Mouse (Mus musculus) hindbrain, postnatal 0 days (tissue): ENCODE results near the gene Ccdc155. TPM values are rescaled to one million over a fixed set of nuclear protein-coding genes. Genes with fewer than 3 reads are reported as not detected.

Source experiments
- ATAC-seq: fragments of 200-750 bp; cut with Nextera tagmentation; 2 replicates; pipeline ENCODE4 v1.8.0; 2017; ENCODE audit warnings: mild to moderate bottlenecking, moderate TSS enrichment, moderate library complexity
- DNase-seq: peaks from one replicate; pipeline ENCODE4 v3.0.0-alpha.2; 2015; ENCODE audit warnings: low spot score
- H3K27ac ChIP-seq: fragments of 300-500 bp; sonication (generic); 2 replicates; pipeline ENCODE4 v1.5.1; 2014; ENCODE audit warnings: mild to moderate bottlenecking
- H3K27me3 ChIP-seq: fragments of 300-500 bp; sonication (generic); 2 replicates; pipeline ENCODE4 v1.6.1; 2014; ENCODE audit warnings: low read length, mixed read lengths; ENCODE audit not compliant: insufficient read depth
- H3K36me3 ChIP-seq: fragments of 300-500 bp; sonication (generic); 2 replicates; pipeline ENCODE4 v1.6.1; 2014; ENCODE audit warnings: low read length, mixed read lengths; ENCODE audit not compliant: insufficient read depth
- H3K4me1 ChIP-seq: fragments of 300-500 bp; sonication (generic); 2 replicates; pipeline ENCODE4 v1.6.1; 2014; ENCODE audit warnings: antibody characterized with exemption, low read length, mixed read lengths; ENCODE audit not compliant: insufficient read depth
- H3K4me2 ChIP-seq: fragments of 300-500 bp; sonication (generic); 2 replicates; pipeline ENCODE4 v1.6.1; 2014; ENCODE audit warnings: low read depth, mild to moderate bottlenecking, low read length, moderate library complexity, mixed read lengths
- H3K4me3 ChIP-seq: fragments of 300-500 bp; sonication (generic); 2 replicates; pipeline ENCODE4 v1.5.1; 2014; ENCODE audit warnings: low read length
- H3K9ac ChIP-seq: fragments of 300-500 bp; sonication (generic); replicated peaks from 2 replicates; pipeline ENCODE4 v1.6.1; 2014; ENCODE audit warnings: mild to moderate bottlenecking, low read length, moderate library complexity, mixed read lengths
- H3K9me3 ChIP-seq: fragments of 300-500 bp; sonication (generic); 2 replicates; pipeline ENCODE4 v1.6.1; 2016; ENCODE audit warnings: low read length, mixed read lengths
- CTCF ChIP-seq: IDR thresholded peaks from 2 replicates; pipeline ENCODE4 v1.5.1; 2016; ENCODE audit warnings: antibody characterized with exemption, control low read depth, low read depth
- WGBS: fragments of 180-500 bp; shearing (Covaris S2); extraction: QIAGEN DNeasy Blood & Tissue Kit; methylation state at CpG from one replicate; pipeline ENCODE4 v1.1.7; 2014; 5-methylcytosine and 5-hydroxymethylcytosine counted together
- polyA plus RNA-seq: library from polyadenylated mRNA; unstranded; fragments of >200 nt; fragmentation: Nextera tagmentation; extraction: Ambion mirVana; gene quantifications from 2 replicates; pipeline ENCODE4 v1.2.1, GENCODE M21; 2015
- total RNA-seq: library from RNA; depleted of rRNA; stranded (reverse); fragments of >200 nt; gene quantifications from 2 replicates; pipeline ENCODE4 v1.2.3, GENCODE M21; 2014

Gene Ccdc155
- total and polyA plus RNA-seq, 2 experiments from 2014 or later: 0.10 to 0.46 TPM

- no peak for ATAC-seq
- TF ChIP-seq CTCF: no peak
- Histone ChIP-seq H3K4me1 (peaks cover 7% of the 10 kb centered on the region; the same call in 1 of the 2 replicates), H3K27ac (0 out of 2 replicates have a peak overlapping the region, but pooled peaks have one; percentile 12), H3K27me3 (no peaks in the 10 kb centered on the region), H3K9me3 (no peaks in the 10 kb centered on the region), H3K36me3 (no peaks in the 10 kb centered on the region), H3K4me2 (no peak overlapping the region), H3K4me3 (no peak overlapping the region), H3K9ac (no peak overlapping the region)
- 51% methylated on average over 11 of the region's 11 CpGs for WGBS
- DNase-seq: no peak
These were observed 53.4 kb downstream of the Ccdc155 start for GRCm38 (mm10) chr7:45151303-45151702.

GRCm38 (mm10) chr7:45150321-45150720 lies 54.4 kb downstream of the Ccdc155 start:
- no peak for ATAC-seq
- WGBS: 74% methylated on average over 4 of the region's 4 CpGs
- H3K27me3 ChIP-seq: no peaks in the 10 kb centered on the region
- no peak overlapping the region for H3K9ac ChIP-seq
- no peaks in the 10 kb centered on the region for H3K9me3 ChIP-seq
- H3K4me3 ChIP-seq: no peak overlapping the region
- no peak overlapping the region for H3K27ac ChIP-seq
- H3K4me1 ChIP-seq: peaks cover 6% of the 10 kb centered on the region; the same call in 1 of the 2 replicates
- TF ChIP-seq CTCF: no peak
- H3K4me2 ChIP-seq: no peak overlapping the region
- no peaks in the 10 kb centered on the region; the same call in 1 of the 2 replicates for H3K36me3 ChIP-seq
- no peak for DNase-seq

GRCm38 (mm10) chr7:45149545-45149944 lies 55.1 kb downstream of the Ccdc155 start:
- TF ChIP-seq CTCF: no peak
- no peak overlapping the region for H3K9ac ChIP-seq
- WGBS: 29% methylated on average over 6 of the region's 6 CpGs

GRCm38 (mm10) chr7:45148534-45149098 lies 56.1 kb downstream of the Ccdc155 start:
- Histone ChIP-seq H3K4me3 (no peak overlapping the region), H3K27ac (no peak overlapping the region), H3K4me1 (peaks cover 3% of the 10 kb centered on the region; the same call in 1 of the 2 replicates), H3K4me2 (no peak overlapping the region), H3K27me3 (no peaks in the 10 kb centered on the region), H3K9me3 (no peaks in the 10 kb centered on the region), H3K9ac (no peak overlapping the region), H3K36me3 (no peaks in the 10 kb centered on the region; the same call in 1 of the 2 replicates)
- no peak for ATAC-seq
- no peak for TF ChIP-seq CTCF
- DNase-seq: no peak
- 62% methylated on average over 4 of the region's 4 CpGs for WGBS

More at GRCm38 (mm10) chr7:45149545-45149944, 55.1 kb downstream of the Ccdc155 start:
- Histone ChIP-seq H3K27ac (no peak overlapping the region), H3K4me3 (no peak overlapping the region), H3K4me2 (no peak overlapping the region), H3K4me1 (peaks cover 4% of the 10 kb centered on the region; the same call in 1 of the 2 replicates), H3K36me3 (no peaks in the 10 kb centered on the region; the same call in 1 of the 2 replicates), H3K27me3 (no peaks in the 10 kb centered on the region), H3K9me3 (no peaks in the 10 kb centered on the region)
- DNase-seq (no peak), ATAC-seq (no peak)

- DNase-seq (no peak), ATAC-seq (no peak)
- Histone ChIP-seq H3K27me3 (no peaks in the 10 kb centered on the region), H3K9me3 (no peaks in the 10 kb centered on the region), H3K4me3 (no peak overlapping the region), H3K4me1 (no peaks in the 10 kb centered on the region), H3K27ac (no peak overlapping the region), H3K36me3 (no peaks in the 10 kb centered on the region; the same call in 1 of the 2 replicates), H3K4me2 (no peak overlapping the region), H3K9ac (no peak overlapping the region)
- 87% methylated on average over 11 of the region's 11 CpGs for WGBS
- TF ChIP-seq CTCF: no peak
These were observed 56.8 kb downstream of the Ccdc155 start for GRCm38 (mm10) chr7:45147899-45148298.

- Histone ChIP-seq H3K4me2 (no peak overlapping the region), H3K4me1 (no peaks in the 10 kb centered on the region), H3K36me3 (no peaks in the 10 kb centered on the region; the same call in 1 of the 2 replicates), H3K9ac (no peak overlapping the region), H3K4me3 (no peak overlapping the region), H3K27ac (no peak overlapping the region), H3K27me3 (no peaks in the 10 kb centered on the region), H3K9me3 (no peaks in the 10 kb centered on the region)
- ATAC-seq (no peak), DNase-seq (no peak)
- WGBS: 91% methylated on average over 11 of the region's 11 CpGs
- no peak for TF ChIP-seq CTCF
These were observed 57.4 kb downstream of the Ccdc155 start for GRCm38 (mm10) chr7:45147267-45147666.

- no peak overlapping the region for H3K4me3 ChIP-seq
- H3K4me2 ChIP-seq: no peak overlapping the region
- WGBS: 93% methylated on average over 8 of the region's 8 CpGs
- no peaks in the 10 kb centered on the region for H3K9me3 ChIP-seq
- no peak overlapping the region for H3K9ac ChIP-seq
- H3K4me1 ChIP-seq: no peaks in the 10 kb centered on the region
- TF ChIP-seq CTCF: no peak
- no peaks in the 10 kb centered on the region; the same call in 1 of the 2 replicates for H3K36me3 ChIP-seq
- no peaks in the 10 kb centered on the region for H3K27me3 ChIP-seq
- no peak overlapping the region for H3K27ac ChIP-seq
- DNase-seq: no peak
- no peak for ATAC-seq
These were observed 59.2 kb downstream of the Ccdc155 start for GRCm38 (mm10) chr7:45145460-45145859.
